Mouse (Mus musculus) lung, embryonic 16.5 days (tissue): ENCODE measurements around the gene Sft2d1. TPM values are rescaled to one million over a fixed set of nuclear protein-coding genes. Genes with fewer than 3 reads are reported as not detected.
"Not testable (repeated sequence)": the region's sequence is repeated elsewhere in the genome, so short reads cannot be mapped to it uniquely, and the experiment has no call there.

Source experiments
- ATAC-seq: fragments of 200-750 bp; cut with Nextera tagmentation; 2 replicates; pipeline ENCODE4 v1.8.0; 2017; ENCODE audit warnings: low read depth, mild to moderate bottlenecking, moderate library complexity
- H3K27ac ChIP-seq: fragments of 300-500 bp; sonication (generic); 2 replicates; pipeline ENCODE4 v1.5.1; 2014; ENCODE audit warnings: mild to moderate bottlenecking, control low read depth, low read length
- H3K27me3 ChIP-seq: fragments of 300-500 bp; sonication (generic); 2 replicates; pipeline ENCODE4 v1.6.1; 2014; ENCODE audit warnings: low read depth, low read length, mixed read lengths; ENCODE audit not compliant: control insufficient read depth, insufficient read depth
- H3K36me3 ChIP-seq: fragments of 300-500 bp; sonication (generic); 2 replicates; pipeline ENCODE4 v1.6.1; 2014; ENCODE audit warnings: low read length; ENCODE audit not compliant: control insufficient read depth, insufficient read depth
- H3K4me1 ChIP-seq: fragments of 300-500 bp; sonication (generic); replicated peaks from 2 replicates; pipeline ENCODE4 v1.6.1; 2014; ENCODE audit warnings: low read length, mixed read lengths; ENCODE audit not compliant: control insufficient read depth, insufficient read depth
- H3K4me2 ChIP-seq: fragments of 300-500 bp; sonication (generic); 2 replicates; pipeline ENCODE4 v1.6.1; 2014; ENCODE audit warnings: low read depth, low read length, control low read depth
- H3K4me3 ChIP-seq: fragments of 300-500 bp; sonication (generic); 2 replicates; pipeline ENCODE4 v1.5.1; 2014; ENCODE audit warnings: mild to moderate bottlenecking, low read length, control low read depth
- H3K9ac ChIP-seq: fragments of 300-500 bp; sonication (generic); 2 replicates; pipeline ENCODE4 v1.6.1; 2014; ENCODE audit warnings: low read length, control low read depth
- H3K9me3 ChIP-seq: fragments of 300-500 bp; sonication (generic); 2 replicates; pipeline ENCODE4 v1.6.1; 2016; ENCODE audit warnings: low read length; ENCODE audit not compliant: control insufficient read depth
- WGBS: fragments of 180-500 bp; shearing (Covaris S2); extraction: QIAGEN DNeasy Blood & Tissue Kit; methylation state at CpG from one replicate; pipeline ENCODE4 v1.1.7; 2014; 5-methylcytosine and 5-hydroxymethylcytosine counted together
- polyA plus RNA-seq: library from polyadenylated mRNA; unstranded; fragments of >200 nt; fragmentation: Nextera tagmentation; extraction: Ambion mirVana; gene quantifications from 2 replicates; pipeline ENCODE4 v1.2.1, GENCODE M21; 2015

Sft2d1 gene
- polyA plus RNA-seq, 1 experiment from 2014 or later, result 83.6 TPM

DNA sequence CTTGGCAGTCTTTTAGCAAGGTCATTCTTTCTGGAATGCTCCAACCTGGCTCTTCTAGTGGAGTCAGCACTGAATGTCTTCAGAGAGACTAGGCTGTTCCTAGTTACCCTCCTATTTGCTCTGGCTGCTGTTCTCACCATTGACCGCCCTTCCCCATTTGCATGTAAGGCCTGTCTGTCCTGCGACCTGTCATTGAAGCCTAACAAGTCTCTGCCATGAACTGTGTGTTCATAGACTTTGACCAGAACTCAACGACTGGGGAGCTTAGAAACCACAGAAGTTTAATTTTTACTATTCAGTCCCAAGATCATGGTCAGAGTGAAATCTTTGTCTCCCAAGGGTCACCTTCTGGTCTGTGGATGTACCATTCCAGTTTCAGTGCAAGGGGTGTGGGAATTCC, 3.1 kb downstream of the Sft2d1 start:
- Histone ChIP-seq H3K4me3 (no peak overlapping the region), H3K27ac (no peak overlapping the region), H3K27me3 (no peaks in the 10 kb centered on the region), H3K9me3 (no peaks in the 10 kb centered on the region), H3K36me3 (no peaks in the 10 kb centered on the region; the same call in 1 of the 2 replicates), H3K9ac (no peak overlapping the region), H3K4me1 (peaks cover 9% of the 10 kb centered on the region), H3K4me2 (no peak overlapping the region)
- WGBS, result 85% methylated on average over 3 of the region's 3 CpGs
- ATAC-seq, result no peak

DNA sequence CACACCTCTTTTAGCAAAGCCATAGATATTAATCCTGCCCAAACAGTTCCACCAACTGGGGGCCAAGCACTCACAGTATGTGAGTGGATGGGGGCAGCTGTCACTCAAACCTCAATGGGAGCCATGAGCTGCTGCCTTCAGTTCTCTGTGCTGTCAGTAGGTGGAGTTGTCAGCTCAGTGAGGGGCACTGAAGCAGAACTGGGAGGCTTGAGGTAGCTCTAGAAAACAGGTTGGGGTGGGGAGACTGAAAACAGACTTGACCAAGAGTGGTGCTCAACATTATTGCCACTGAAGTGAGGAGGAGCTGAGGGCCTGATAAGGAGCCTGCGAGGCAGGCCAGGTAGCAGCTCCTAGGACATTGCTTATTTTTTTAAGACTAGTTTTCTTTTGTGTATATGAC, 5.3 kb downstream of the Sft2d1 start:
- no peaks in the 10 kb centered on the region for H3K9me3 ChIP-seq
- no peak overlapping the region for H3K9ac ChIP-seq
- ATAC-seq, result 0 out of 2 replicates have a peak, but pooled peaks have one; percentile 7
- H3K27me3 ChIP-seq, result no peaks in the 10 kb centered on the region
- no peaks in the 10 kb centered on the region; the same call in 1 of the 2 replicates for H3K36me3 ChIP-seq
- 50% methylated on average over 1 of the region's 1 CpGs for WGBS
- no peak overlapping the region for H3K4me3 ChIP-seq
- no peak overlapping the region for H3K27ac ChIP-seq
- H3K4me2 ChIP-seq, result no peak overlapping the region
- peaks cover 9% of the 10 kb centered on the region for H3K4me1 ChIP-seq

DNA sequence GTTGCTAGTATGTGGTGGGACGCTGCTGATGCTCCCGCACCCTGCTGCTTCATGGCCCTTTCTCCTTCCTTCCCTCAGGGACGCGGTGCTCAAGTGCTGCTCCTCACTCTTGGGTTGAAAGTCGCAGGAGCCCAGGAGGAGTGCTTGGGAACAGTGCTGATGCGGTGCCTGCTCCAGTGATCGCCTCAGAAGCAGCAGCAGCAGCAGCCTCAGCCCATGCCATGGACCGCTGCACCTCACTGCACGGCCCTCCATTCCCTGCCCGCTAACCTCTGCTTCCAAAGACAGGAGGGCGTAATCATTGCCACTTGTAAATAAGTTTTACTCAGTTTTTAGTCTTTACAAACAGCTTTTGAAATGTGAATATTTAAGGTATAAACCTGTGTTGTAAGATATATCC, 16.0 kb downstream of the Sft2d1 start:
- H3K4me3 ChIP-seq, H3K4me1 ChIP-seq, H3K4me2 ChIP-seq, H3K36me3 ChIP-seq, H3K9me3 ChIP-seq, H3K27me3 ChIP-seq, H3K27ac ChIP-seq, ATAC-seq, H3K9ac ChIP-seq: not testable (repeated sequence)
- 84% methylated on average over 9 of the region's 11 CpGs for WGBS

DNA sequence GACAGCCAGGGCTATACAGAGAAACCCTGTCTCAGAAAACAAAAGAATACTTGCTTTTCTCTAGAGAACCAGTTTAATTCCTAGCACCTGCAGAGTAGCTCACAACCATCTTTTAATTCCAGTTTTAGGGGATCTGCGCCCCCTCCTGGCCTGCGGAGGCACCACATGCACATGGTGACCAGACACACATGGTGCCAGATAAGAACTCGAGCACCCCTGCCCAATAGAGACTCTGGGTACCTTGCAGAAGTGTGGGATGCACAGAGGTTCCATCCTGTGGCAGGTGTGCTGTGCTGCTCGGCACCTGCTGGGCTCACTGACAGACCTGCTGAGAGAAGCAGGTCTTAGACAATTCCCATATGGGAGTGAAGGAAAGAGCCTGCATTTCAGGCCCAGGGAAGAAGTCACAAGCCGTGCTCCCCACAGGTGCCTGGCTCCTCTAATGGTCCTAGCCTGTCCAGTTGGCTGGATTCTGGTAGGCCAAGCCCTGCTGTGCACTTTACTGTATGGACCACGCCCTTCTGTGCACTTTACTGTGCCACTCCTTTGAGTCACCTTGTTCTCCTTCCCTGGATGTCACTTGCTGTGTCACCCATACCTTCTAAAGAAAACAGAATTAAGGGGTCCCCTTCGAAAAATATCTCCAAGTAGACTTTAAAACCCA, 17.7 kb downstream of the Sft2d1 start:
- no peaks in the 10 kb centered on the region for H3K9me3 ChIP-seq
- no peaks in the 10 kb centered on the region for H3K27me3 ChIP-seq
- H3K4me1 ChIP-seq, result no peaks in the 10 kb centered on the region
- no peak overlapping the region for H3K27ac ChIP-seq
- peaks cover 9% of the 10 kb centered on the region for H3K36me3 ChIP-seq
- H3K4me2 ChIP-seq, result no peak overlapping the region
- WGBS, result 68% methylated on average over 7 of the region's 7 CpGs
- H3K4me3 ChIP-seq, result no peak overlapping the region
- no peak overlapping the region for H3K9ac ChIP-seq
- ATAC-seq, result no peak

DNA sequence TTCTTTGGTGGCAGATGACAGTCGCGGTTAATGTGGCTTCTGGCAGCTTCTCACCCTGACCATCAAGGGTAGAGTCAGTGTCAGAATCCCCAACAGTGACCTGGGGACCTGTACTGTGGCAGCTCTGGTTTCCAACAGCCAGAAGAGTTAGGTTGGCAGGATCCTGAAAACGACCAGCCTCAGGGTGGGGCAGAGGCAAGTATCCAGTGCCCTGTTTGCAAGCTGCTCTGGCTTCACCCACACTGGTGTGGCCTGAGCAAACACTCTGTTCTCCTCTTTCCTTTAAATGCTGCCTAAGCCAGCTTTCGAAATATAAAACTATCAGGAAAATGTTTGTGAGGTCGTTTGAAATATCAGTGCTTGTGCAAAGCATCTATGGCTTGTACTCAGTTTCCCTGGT, 19.7 kb downstream of the Sft2d1 start:
- WGBS, result 68% methylated on average over 5 of the region's 5 CpGs
- H3K36me3 ChIP-seq, result peaks cover 6% of the 10 kb centered on the region
- H3K4me3 ChIP-seq, result no peak overlapping the region
- peak; percentile 61; the same call in 1 of the 2 replicates for ATAC-seq
- no peak overlapping the region for H3K4me2 ChIP-seq
- no peaks in the 10 kb centered on the region for H3K27me3 ChIP-seq
- no peak overlapping the region for H3K9ac ChIP-seq
- H3K27ac ChIP-seq, result no peak overlapping the region
- no peaks in the 10 kb centered on the region for H3K9me3 ChIP-seq
- H3K4me1 ChIP-seq, result no peaks in the 10 kb centered on the region

DNA sequence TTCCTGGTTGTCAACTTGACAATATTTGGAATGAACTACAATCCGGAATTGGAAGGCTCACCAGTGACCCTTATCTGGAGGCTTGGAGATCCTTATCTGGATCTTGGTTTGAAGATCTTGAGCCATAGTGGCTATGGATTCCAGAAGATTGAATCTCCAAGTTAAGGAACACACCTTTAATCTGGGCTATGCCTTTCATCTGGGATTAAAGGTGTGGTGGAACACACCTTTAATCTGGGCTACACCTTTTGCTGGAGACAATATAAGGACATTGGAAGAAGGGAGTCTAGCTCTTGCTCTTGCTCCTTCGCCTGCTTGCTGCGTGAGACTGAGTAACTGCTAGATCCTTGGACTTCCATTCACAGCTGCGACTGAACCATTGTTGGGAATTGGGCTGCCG, 26.3 kb downstream of the Sft2d1 start, which contains the start of gene Prr18:
Prr18 (plus strand) TSS at position 301 of the 400 bp plus-strand sequence.
- peaks cover 20% of the 10 kb centered on the region for H3K4me1 ChIP-seq
- not testable (repeated sequence) for H3K9me3 ChIP-seq, H3K27ac ChIP-seq, H3K4me2 ChIP-seq, H3K9ac ChIP-seq, ATAC-seq, H3K4me3 ChIP-seq, H3K36me3 ChIP-seq
- H3K27me3 ChIP-seq, result peaks cover 28% of the 10 kb centered on the region
- no CpG with 5 or more reads among the region's 5 CpGs for WGBS

DNA sequence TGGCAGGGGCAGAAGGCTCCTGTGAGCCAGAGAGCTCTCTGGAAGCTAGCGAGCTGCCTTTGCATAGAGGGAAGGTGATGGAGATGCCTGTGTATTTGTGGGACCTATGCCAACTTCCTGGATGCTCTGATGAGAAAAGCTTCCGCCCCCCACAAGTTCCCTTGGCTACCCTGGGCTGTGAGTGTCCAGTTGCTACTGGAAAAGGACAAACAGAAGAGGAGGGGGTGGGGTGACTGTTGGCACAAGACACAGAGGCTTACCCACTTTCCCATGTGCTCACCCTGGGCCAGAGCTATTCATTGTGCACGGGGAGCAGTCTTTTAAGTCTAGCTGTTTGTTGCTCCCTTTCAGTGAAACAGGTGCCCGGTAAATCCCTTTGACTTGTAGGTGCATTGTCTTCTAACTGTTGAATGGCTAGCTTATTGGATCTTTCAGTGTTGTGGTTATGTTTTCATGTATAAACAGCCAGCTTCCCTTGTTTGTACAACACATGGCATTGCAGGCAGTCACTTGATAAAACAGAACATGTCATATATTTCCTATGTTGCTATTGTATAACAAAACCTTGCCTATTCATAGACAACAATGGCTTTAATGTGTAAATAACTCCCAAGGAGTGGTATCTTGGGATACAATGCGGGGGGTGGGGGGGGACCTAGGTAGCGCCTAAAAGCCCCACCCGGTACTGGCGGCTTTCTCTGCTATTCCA, 28.9 kb downstream of the Sft2d1 start:
- Histone ChIP-seq H3K27me3 (peaks cover 32% of the 10 kb centered on the region), H3K27ac (peak overlapping the region; percentile 52), H3K4me1 (peaks cover 22% of the 10 kb centered on the region), H3K9me3 (no peaks in the 10 kb centered on the region), H3K36me3 (no peaks in the 10 kb centered on the region), H3K4me3 (peak overlapping the region; percentile 55), H3K4me2 (peak overlapping the region; percentile 99), H3K9ac (no peak overlapping the region; the same call in 1 of the 2 replicates)
- WGBS, result 16% methylated on average over 8 of the region's 8 CpGs
- peak; percentile 66 for ATAC-seq

DNA sequence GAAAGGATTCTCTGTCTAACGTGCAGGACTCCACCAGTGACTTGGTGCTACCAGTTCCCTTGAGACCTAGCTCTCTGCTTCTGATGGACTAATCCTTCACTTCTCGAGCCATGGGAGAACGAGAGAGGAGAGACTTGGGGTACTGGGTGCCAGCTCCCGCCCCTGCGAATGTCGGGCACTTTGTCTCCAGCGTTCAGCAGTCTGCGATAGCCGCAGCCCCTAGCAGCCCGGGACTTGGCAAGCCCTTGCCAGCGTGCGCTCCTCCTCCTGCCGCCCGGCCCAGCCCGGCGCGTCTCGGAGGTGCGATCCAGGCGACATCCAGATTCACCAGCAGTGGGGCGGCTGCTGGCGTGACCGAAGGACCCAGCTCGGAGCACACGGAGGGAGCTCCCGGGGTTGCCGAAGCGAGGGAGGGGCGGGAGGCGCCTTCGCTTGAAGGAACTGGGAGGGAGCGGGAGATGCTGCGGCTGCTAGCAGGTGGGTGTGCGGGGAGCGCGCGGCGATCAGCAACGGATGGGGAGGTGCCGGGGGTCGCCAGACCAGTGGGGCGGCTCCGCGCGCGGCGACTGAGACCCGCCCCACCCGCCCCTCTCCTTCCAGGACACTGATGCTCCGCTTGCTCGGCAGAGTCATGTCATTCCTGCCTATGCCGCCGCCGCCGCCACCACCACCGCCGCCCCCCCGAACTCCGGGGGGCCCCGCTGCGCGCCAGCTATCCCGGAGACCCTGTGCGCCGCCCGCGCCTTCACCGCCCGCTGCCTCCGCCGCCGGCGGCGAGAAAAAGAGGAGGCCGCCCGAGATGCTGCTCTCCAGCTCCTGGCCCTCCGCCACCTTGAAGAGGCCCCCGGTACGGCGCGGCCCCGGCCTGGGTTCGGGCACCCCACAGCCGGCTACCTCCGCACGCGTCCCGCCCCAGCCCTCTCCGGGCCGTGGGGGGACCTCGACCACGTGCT, 29.8 kb downstream of the Sft2d1 start:
- peak; percentile 46 for ATAC-seq
- Histone ChIP-seq H3K4me1 (peaks cover 22% of the 10 kb centered on the region), H3K4me3 (peak overlapping the region; percentile 55), H3K36me3 (no peaks in the 10 kb centered on the region), H3K4me2 (peak overlapping the region; percentile 99), H3K27ac (peak overlapping the region; percentile 52), H3K9ac (peak overlapping the region; percentile 56), H3K27me3 (peaks cover 32% of the 10 kb centered on the region), H3K9me3 (no peaks in the 10 kb centered on the region)
- WGBS, result under 1% methylated on average over 44 of the region's 92 CpGs
